Mouse (Mus musculus) midbrain, embryonic 16.5 days (tissue): ENCODE results near the gene Clec3b. TPM values are rescaled to one million over a fixed set of nuclear protein-coding genes. Genes with fewer than 3 reads are reported as not detected.

ENCODE experiments used
- ATAC-seq: fragments of 200-750 bp; cut with Nextera tagmentation; 2 replicates; pipeline ENCODE4 v1.8.0; 2017; ENCODE audit warnings: moderate TSS enrichment
- H3K27ac ChIP-seq: fragments of 300-500 bp; sonication (generic); 2 replicates; pipeline ENCODE4 v1.5.1; 2014; ENCODE audit warnings: mild to moderate bottlenecking, low read length, mixed read lengths
- H3K27me3 ChIP-seq: fragments of 300-500 bp; sonication (generic); 2 replicates; pipeline ENCODE4 v1.6.1; 2014; ENCODE audit warnings: low read depth, low read length, mixed read lengths; ENCODE audit not compliant: control insufficient read depth, insufficient read depth
- H3K36me3 ChIP-seq: fragments of 300-500 bp; sonication (generic); 2 replicates; pipeline ENCODE4 v1.6.1; 2014; ENCODE audit warnings: mild to moderate bottlenecking, low read length, moderate library complexity, mixed read lengths; ENCODE audit not compliant: control insufficient read depth, insufficient read depth
- H3K4me1 ChIP-seq: fragments of 300-500 bp; sonication (generic); 2 replicates; pipeline ENCODE4 v1.6.1; 2014; ENCODE audit warnings: mild to moderate bottlenecking, low read length, mixed read lengths; ENCODE audit not compliant: control insufficient read depth, insufficient read depth
- H3K4me2 ChIP-seq: fragments of 300-500 bp; sonication (generic); 2 replicates; pipeline ENCODE4 v1.6.1; 2014; ENCODE audit warnings: mild to moderate bottlenecking, low read length, mixed read lengths
- H3K4me3 ChIP-seq: fragments of 300-500 bp; sonication (generic); 2 replicates; pipeline ENCODE4 v1.5.1; 2014; ENCODE audit warnings: low read depth, mild to moderate bottlenecking, low read length, moderate library complexity, mixed read lengths
- H3K9ac ChIP-seq: fragments of 300-500 bp; sonication (generic); 2 replicates; pipeline ENCODE4 v1.6.1; 2014; ENCODE audit warnings: low read depth, low read length, mixed read lengths
- H3K9me3 ChIP-seq: fragments of 300-500 bp; sonication (generic); replicated peaks from 2 replicates; pipeline ENCODE4 v1.6.1; 2014; ENCODE audit warnings: mild to moderate bottlenecking, low read length, mixed read lengths; ENCODE audit not compliant: control insufficient read depth, poor library complexity, severe bottlenecking
- WGBS: fragments of 180-500 bp; shearing (Covaris S2); extraction: QIAGEN DNeasy Blood & Tissue Kit; methylation state at CpG from one replicate; pipeline ENCODE4 v1.1.7; 2014; 5-methylcytosine and 5-hydroxymethylcytosine counted together
- polyA plus RNA-seq: library from polyadenylated mRNA; unstranded; fragments of >200 nt; fragmentation: Nextera tagmentation; extraction: Ambion mirVana; gene quantifications from 2 replicates; pipeline ENCODE4 v1.2.1, GENCODE M21; 2015

The Clec3b gene
- polyA plus RNA-seq, 1 experiment from 2014 or later: 3.6 TPM

DNA sequence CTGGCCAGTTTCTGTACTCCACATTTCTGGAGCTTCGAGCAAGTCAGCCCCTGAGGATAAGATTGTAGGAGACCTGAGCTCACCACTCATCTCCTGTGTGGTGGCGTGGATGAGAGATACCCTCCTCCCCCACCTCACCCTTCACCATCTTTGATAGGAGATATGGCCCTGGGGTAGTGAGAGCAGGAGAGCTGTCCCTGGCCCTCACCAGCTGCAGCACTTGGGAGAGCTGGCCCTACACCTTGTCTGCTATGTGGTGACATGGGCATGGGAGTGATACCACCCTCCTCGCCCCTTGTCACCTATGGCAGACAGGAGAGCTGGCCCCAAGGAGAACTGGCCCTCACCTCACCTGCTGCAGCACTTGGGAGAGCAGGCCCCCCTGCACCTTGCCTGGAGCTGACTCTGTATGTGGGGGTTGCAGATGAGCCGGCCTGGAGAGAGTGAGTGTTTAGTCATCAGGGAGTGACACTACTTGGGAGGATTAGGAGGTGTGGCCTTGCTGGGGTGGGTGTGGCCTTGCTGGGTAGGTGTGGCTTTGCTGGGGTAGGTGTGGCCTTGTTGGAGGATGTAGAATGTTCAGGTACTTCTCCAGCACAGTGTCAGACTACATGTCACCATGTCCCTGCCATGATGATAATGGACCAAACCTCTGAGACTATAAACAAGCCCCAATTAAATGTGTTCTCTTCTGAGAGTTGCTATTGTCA, 12.4 kb downstream of the Clec3b start:
- 87% methylated on average over 4 of the region's 4 CpGs for WGBS
- Histone ChIP-seq H3K4me1 (peaks cover 5% of the 10 kb centered on the region; the same call in 1 of the 2 replicates), H3K36me3 (no peaks in the 10 kb centered on the region), H3K4me2 (no peak overlapping the region), H3K4me3 (no peak overlapping the region), H3K27me3 (no peaks in the 10 kb centered on the region), H3K9me3 (no peaks in the 10 kb centered on the region), H3K9ac (no peak overlapping the region), H3K27ac (no peak overlapping the region)
- ATAC-seq: 0 out of 2 replicates have a peak, but pooled peaks have one; percentile 36

DNA sequence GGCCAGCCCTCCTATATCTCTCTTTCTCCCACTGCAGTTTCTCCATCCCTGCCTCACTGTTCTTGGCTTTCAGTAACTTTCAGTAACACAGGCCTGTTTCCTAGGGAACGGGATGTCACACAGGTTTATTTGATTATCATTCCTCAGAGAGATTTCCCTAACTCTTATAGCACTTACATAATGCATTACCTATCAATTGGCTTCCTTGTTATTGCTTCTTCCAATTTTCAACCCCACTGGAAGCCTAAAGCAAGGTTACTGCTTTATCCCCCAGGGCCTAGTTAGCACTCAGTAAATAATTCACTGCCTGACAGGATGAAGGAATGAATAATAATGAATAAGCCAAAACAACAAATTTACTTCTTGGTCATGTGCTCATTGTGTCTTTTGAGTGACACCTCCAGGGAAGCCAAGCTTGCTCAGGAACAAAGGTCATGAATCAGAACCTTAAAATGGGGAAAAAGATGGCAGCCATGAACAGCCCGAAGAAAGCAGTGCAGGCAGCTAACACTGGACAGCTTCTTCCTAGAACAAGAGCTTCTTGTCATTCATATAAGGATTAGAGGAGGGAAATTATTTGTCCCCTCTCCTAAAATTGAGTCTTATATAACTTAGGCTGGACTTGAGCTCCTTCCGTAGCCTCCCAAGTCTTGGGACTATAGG, 15.2 kb downstream of the Clec3b start:
- Histone ChIP-seq H3K27ac (no peak overlapping the region), H3K9ac (no peak overlapping the region), H3K9me3 (no peaks in the 10 kb centered on the region), H3K4me1 (peaks cover 5% of the 10 kb centered on the region; the same call in 1 of the 2 replicates), H3K36me3 (no peaks in the 10 kb centered on the region), H3K27me3 (no peaks in the 10 kb centered on the region), H3K4me2 (no peak overlapping the region), H3K4me3 (no peak overlapping the region)
- WGBS: 66% methylated on average over 3 of the region's 3 CpGs
- ATAC-seq: peak; percentile 66

DNA sequence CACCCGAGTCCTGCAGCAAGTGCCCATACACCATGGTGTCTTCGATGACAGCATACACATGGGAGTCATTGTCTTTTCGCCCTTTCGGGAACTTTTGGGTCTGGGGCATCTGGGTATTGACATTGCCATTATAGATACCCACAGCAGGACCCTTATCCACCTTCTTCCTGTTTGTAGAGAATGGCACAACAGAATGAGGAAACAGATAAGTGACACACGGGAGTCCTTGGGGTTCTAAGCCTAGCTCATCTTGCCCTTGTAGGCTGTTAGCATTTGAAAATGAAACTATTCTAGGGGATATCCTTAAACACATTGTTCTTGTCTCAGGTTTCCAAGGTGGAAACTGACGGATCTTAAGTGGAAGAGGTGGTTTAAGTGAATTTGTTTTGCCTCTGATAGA, 23.0 kb downstream of the Clec3b start:
- Histone ChIP-seq H3K9ac (no peak overlapping the region), H3K4me2 (no peak overlapping the region), H3K9me3 (no peaks in the 10 kb centered on the region), H3K27me3 (no peaks in the 10 kb centered on the region), H3K4me3 (no peak overlapping the region), H3K36me3 (no peaks in the 10 kb centered on the region), H3K4me1 (no peaks in the 10 kb centered on the region), H3K27ac (no peak overlapping the region)
- no peak for ATAC-seq
- 90% methylated on average over 6 of the region's 6 CpGs for WGBS

DNA sequence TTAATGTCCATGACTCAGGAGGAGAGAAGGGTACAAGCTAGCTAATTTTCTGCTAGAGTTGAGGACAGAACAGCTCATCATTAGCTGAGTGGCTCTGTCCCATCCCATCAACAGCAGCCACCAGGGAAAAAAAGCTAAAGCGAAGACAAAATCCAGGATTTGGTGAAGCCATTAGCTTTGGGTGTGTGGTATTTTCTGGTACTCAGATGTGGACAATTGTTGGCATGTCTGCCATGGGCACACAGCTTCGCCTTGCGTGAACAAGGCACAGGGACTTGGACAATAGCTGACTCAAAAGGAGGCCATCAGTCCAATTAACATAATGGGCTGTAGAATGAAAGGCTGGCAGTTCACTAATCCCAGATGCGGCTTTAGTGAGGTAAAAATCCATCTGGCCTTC, 23.6 kb downstream of the Clec3b start:
- ATAC-seq: no peak
- 24% methylated on average over 4 of the region's 4 CpGs for WGBS

GRCm38 (mm10) chr9:123177380-123178048, 26.8 kb downstream of the Clec3b start:
- WGBS: 86% methylated on average over 9 of the region's 9 CpGs

More for the DNA sequence above, 23.6 kb downstream of the Clec3b start:
- H3K27me3 ChIP-seq: no peaks in the 10 kb centered on the region
- no peak overlapping the region for H3K27ac ChIP-seq
- no peaks in the 10 kb centered on the region for H3K4me1 ChIP-seq
- H3K9ac ChIP-seq: no peak overlapping the region
- H3K4me2 ChIP-seq: no peak overlapping the region
- H3K36me3 ChIP-seq: no peaks in the 10 kb centered on the region
- no peak overlapping the region for H3K4me3 ChIP-seq
- H3K9me3 ChIP-seq: no peaks in the 10 kb centered on the region

GRCm38 (mm10) chr9:123180003-123180402, 29.3 kb downstream of the Clec3b start:
- H3K4me2 ChIP-seq: no peak overlapping the region
- H3K27ac ChIP-seq: no peak overlapping the region
- WGBS: 93% methylated on average over 6 of the region's 6 CpGs
- no peaks in the 10 kb centered on the region for H3K4me1 ChIP-seq
- H3K9ac ChIP-seq: no peak overlapping the region
- H3K27me3 ChIP-seq: no peaks in the 10 kb centered on the region
- no peaks in the 10 kb centered on the region for H3K9me3 ChIP-seq
- no peak for ATAC-seq
- no peak overlapping the region for H3K4me3 ChIP-seq
- no peaks in the 10 kb centered on the region for H3K36me3 ChIP-seq

More at GRCm38 (mm10) chr9:123177380-123178048, 26.8 kb downstream of the Clec3b start:
- no peaks in the 10 kb centered on the region for H3K36me3 ChIP-seq
- H3K4me2 ChIP-seq: no peak overlapping the region
- no peaks in the 10 kb centered on the region for H3K4me1 ChIP-seq
- H3K27ac ChIP-seq: no peak overlapping the region
- no peaks in the 10 kb centered on the region for H3K27me3 ChIP-seq
- ATAC-seq: no peak
- no peak overlapping the region for H3K9ac ChIP-seq
- no peak overlapping the region for H3K4me3 ChIP-seq
- H3K9me3 ChIP-seq: no peaks in the 10 kb centered on the region

- no peaks in the 10 kb centered on the region for H3K36me3 ChIP-seq
- no peak overlapping the region for H3K4me2 ChIP-seq
- 79% methylated on average over 8 of the region's 8 CpGs for WGBS
- H3K27ac ChIP-seq: no peak overlapping the region
- H3K4me3 ChIP-seq: no peak overlapping the region
- no peak for ATAC-seq
- no peak overlapping the region for H3K9ac ChIP-seq
- no peaks in the 10 kb centered on the region for H3K27me3 ChIP-seq
- no peaks in the 10 kb centered on the region for H3K9me3 ChIP-seq
- H3K4me1 ChIP-seq: no peaks in the 10 kb centered on the region
Measured at GRCm38 (mm10) chr9:123183226-123183625, 32.5 kb downstream of the Clec3b start.

- Histone ChIP-seq H3K4me2 (no peak overlapping the region), H3K9ac (no peak overlapping the region), H3K27ac (no peak overlapping the region), H3K36me3 (no peaks in the 10 kb centered on the region), H3K4me1 (no peaks in the 10 kb centered on the region), H3K9me3 (no peaks in the 10 kb centered on the region), H3K4me3 (no peak overlapping the region), H3K27me3 (no peaks in the 10 kb centered on the region)
- no peak for ATAC-seq
- 60% methylated on average over 2 of the region's 2 CpGs for WGBS
Measured at GRCm38 (mm10) chr9:123185546-123185945, 34.8 kb downstream of the Clec3b start.

- no peak overlapping the region for H3K4me3 ChIP-seq
- no peaks in the 10 kb centered on the region for H3K36me3 ChIP-seq
- no peak overlapping the region for H3K4me2 ChIP-seq
- no peak for ATAC-seq
- WGBS: 79% methylated on average over 5 of the region's 5 CpGs
- H3K9me3 ChIP-seq: no peaks in the 10 kb centered on the region
- no peak overlapping the region for H3K9ac ChIP-seq
- no peaks in the 10 kb centered on the region for H3K27me3 ChIP-seq
- H3K4me1 ChIP-seq: no peaks in the 10 kb centered on the region
- H3K27ac ChIP-seq: no peak overlapping the region
Measured at GRCm38 (mm10) chr9:123186151-123186550, 35.4 kb downstream of the Clec3b start.
